Mouse (Mus musculus): ENCODE measurements at regions not wholly inside any gene's neighbourhood (a gene's known extent, or its start where the extent isn't known, plus 50 kb on each side); places are given as distances from the start of the nearest gene placed in this dataset.

GRCm38 (mm10) chr13:103680740-103681139 lies 93.7 kb downstream of the Srek1 start:
- TF ChIP-seq POLR2A (IDR thresholded peaks at IDR 0.05; ENCODE audit: control insufficient read depth, extremely low read depth, insufficient read depth, low read length, poor library complexity) (no peak), CTCF (IDR thresholded peaks at IDR 0.05; ENCODE audit: borderline replicate concordance, control insufficient read depth, extremely low read depth, insufficient read depth, low read length, poor library complexity) (no peak)
